Mouse (Mus musculus) embryonic facial prominence, embryonic 11.5 days (tissue): Measurements from ENCODE around the gene Kcnj10. TPM values are rescaled to one million over a fixed set of nuclear protein-coding genes. Genes with fewer than 3 reads are reported as not detected.

Experiments used
- ATAC-seq: fragments of 200-750 bp; cut with Nextera tagmentation; replicated peaks from 2 replicates; pipeline ENCODE4 v1.8.0; 2017; ENCODE audit warnings: low read depth; ENCODE audit not compliant: insufficient number of reproducible peaks, low FRiP score, low TSS enrichment
- DNase-seq: peaks from one replicate; pipeline ENCODE4 v3.0.0-alpha.2; 2015; ENCODE audit warnings: low spot score
- H3K27ac ChIP-seq: fragments of 300-500 bp; sonication (generic); replicated peaks from 2 replicates; pipeline ENCODE4 v1.5.1; 2014; ENCODE audit warnings: mild to moderate bottlenecking, low read depth, low read length, control low read depth
- H3K27me3 ChIP-seq: fragments of 300-500 bp; sonication (generic); 2 replicates; pipeline ENCODE4 v1.6.1; 2014; ENCODE audit warnings: mild to moderate bottlenecking, low read length, moderate library complexity, mixed read lengths; ENCODE audit not compliant: control insufficient read depth, insufficient read depth
- H3K36me3 ChIP-seq: fragments of 300-500 bp; sonication (generic); replicated peaks from 2 replicates; pipeline ENCODE4 v1.6.1; 2014; ENCODE audit warnings: low read depth, mild to moderate bottlenecking, low read length, moderate library complexity, mixed read lengths; ENCODE audit not compliant: control insufficient read depth, insufficient read depth
- H3K4me1 ChIP-seq: fragments of 300-500 bp; sonication (generic); 2 replicates; pipeline ENCODE4 v1.6.1; 2014; ENCODE audit warnings: low read length, mixed read lengths; ENCODE audit not compliant: control insufficient read depth, insufficient read depth
- H3K4me2 ChIP-seq: fragments of 300-500 bp; sonication (generic); 2 replicates; pipeline ENCODE4 v1.6.1; 2014; ENCODE audit warnings: low read depth, mild to moderate bottlenecking, control low read depth, low read length, moderate library complexity
- H3K4me3 ChIP-seq: fragments of 300-500 bp; sonication (generic); 2 replicates; pipeline ENCODE4 v1.5.1; 2014; ENCODE audit warnings: low read depth, low read length, control low read depth
- H3K9ac ChIP-seq: fragments of 300-500 bp; sonication (generic); replicated peaks from 2 replicates; pipeline ENCODE4 v1.6.1; 2014; ENCODE audit warnings: mild to moderate bottlenecking, control low read depth, low read length
- H3K9me3 ChIP-seq: fragments of 300-500 bp; sonication (generic); replicated peaks from 2 replicates; pipeline ENCODE4 v1.6.1; 2016; ENCODE audit warnings: mild to moderate bottlenecking, low read length, inconsistent platforms, mixed read lengths; ENCODE audit not compliant: control insufficient read depth
- WGBS: fragments of 180-500 bp; shearing (Covaris S2); extraction: QIAGEN DNeasy Blood & Tissue Kit; methylation state at CpG from one replicate; pipeline ENCODE4 v1.1.7; 2014; 5-methylcytosine and 5-hydroxymethylcytosine counted together
- polyA plus RNA-seq: library from polyadenylated mRNA; unstranded; fragments of >200 nt; fragmentation: Nextera tagmentation; extraction: Ambion mirVana; gene quantifications from 2 replicates; pipeline ENCODE4 v1.2.1, GENCODE M21; 2014

The Kcnj10 gene
- polyA plus RNA-seq, 1 experiment from 2014 or later, result 0.11 TPM

- no peak for ATAC-seq
- no peak overlapping the region for H3K4me2 ChIP-seq
- no peaks in the 10 kb centered on the region for H3K4me1 ChIP-seq
- H3K27ac ChIP-seq, result no peak overlapping the region
- DNase-seq, result no peak
- no peaks in the 10 kb centered on the region for H3K36me3 ChIP-seq
- H3K9ac ChIP-seq, result no peak overlapping the region
- H3K4me3 ChIP-seq, result no peak overlapping the region
- H3K27me3 ChIP-seq, result no peaks in the 10 kb centered on the region
- H3K9me3 ChIP-seq, result no peaks in the 10 kb centered on the region
- 50% methylated on average over 9 of the region's 9 CpGs for WGBS
Observed at GRCm38 (mm10) chr1:172396996-172397752, 56.2 kb downstream of the Kcnj10 start.

- H3K27me3 ChIP-seq, result no peaks in the 10 kb centered on the region
- DNase-seq, result no peak
- no peak overlapping the region for H3K4me3 ChIP-seq
- ATAC-seq, result no peak
- H3K27ac ChIP-seq, result no peak overlapping the region
- H3K4me2 ChIP-seq, result no peak overlapping the region
- no peaks in the 10 kb centered on the region for H3K9me3 ChIP-seq
- H3K36me3 ChIP-seq, result no peaks in the 10 kb centered on the region
- H3K4me1 ChIP-seq, result no peaks in the 10 kb centered on the region
- H3K9ac ChIP-seq, result no peak overlapping the region
- 23% methylated on average over 16 of the region's 16 CpGs for WGBS
Observed at GRCm38 (mm10) chr1:172406077-172406706, 65.2 kb downstream of the Kcnj10 start.

GRCm38 (mm10) chr1:172408996-172409395 lies 68.0 kb downstream of the Kcnj10 start:
- Histone ChIP-seq H3K27me3 (no peaks in the 10 kb centered on the region), H3K4me3 (no peak overlapping the region), H3K9ac (no peak overlapping the region), H3K4me2 (no peak overlapping the region), H3K27ac (no peak overlapping the region), H3K9me3 (no peaks in the 10 kb centered on the region), H3K36me3 (no peaks in the 10 kb centered on the region), H3K4me1 (no peaks in the 10 kb centered on the region)
- DNase-seq (peak; percentile 81), ATAC-seq (no peak)
- WGBS, result 9% methylated on average over 6 of the region's 6 CpGs

- no peak for DNase-seq
Observed at GRCm38 (mm10) chr1:172409431-172409830, 68.4 kb downstream of the Kcnj10 start.

GRCm38 (mm10) chr1:172410806-172411205 lies 69.8 kb downstream of the Kcnj10 start:
- WGBS, result 4% methylated on average over 4 of the region's 4 CpGs
- no peak overlapping the region for H3K4me2 ChIP-seq
- no peak overlapping the region for H3K27ac ChIP-seq
- no peak for ATAC-seq
- H3K9ac ChIP-seq, result no peak overlapping the region
- no peaks in the 10 kb centered on the region for H3K9me3 ChIP-seq
- DNase-seq, result peak; percentile 75
- H3K27me3 ChIP-seq, result no peaks in the 10 kb centered on the region
- no peaks in the 10 kb centered on the region for H3K36me3 ChIP-seq
- no peak overlapping the region for H3K4me3 ChIP-seq
- no peaks in the 10 kb centered on the region for H3K4me1 ChIP-seq

More at GRCm38 (mm10) chr1:172409431-172409830, 68.4 kb downstream of the Kcnj10 start:
- WGBS, result 12% methylated on average over 5 of the region's 5 CpGs
- ATAC-seq, result no peak
- no peak overlapping the region for H3K27ac ChIP-seq
- H3K27me3 ChIP-seq, result no peaks in the 10 kb centered on the region
- no peaks in the 10 kb centered on the region for H3K36me3 ChIP-seq
- H3K4me2 ChIP-seq, result no peak overlapping the region
- no peak overlapping the region for H3K9ac ChIP-seq
- no peaks in the 10 kb centered on the region for H3K4me1 ChIP-seq
- H3K4me3 ChIP-seq, result no peak overlapping the region
- H3K9me3 ChIP-seq, result no peaks in the 10 kb centered on the region

GRCm38 (mm10) chr1:172412204-172412603 lies 71.2 kb downstream of the Kcnj10 start:
- Histone ChIP-seq H3K27me3 (no peaks in the 10 kb centered on the region), H3K27ac (no peak overlapping the region), H3K4me3 (no peak overlapping the region), H3K4me2 (no peak overlapping the region), H3K9me3 (no peaks in the 10 kb centered on the region), H3K36me3 (no peaks in the 10 kb centered on the region), H3K4me1 (no peaks in the 10 kb centered on the region), H3K9ac (no peak overlapping the region)
- WGBS, result 0% methylated on average over 5 of the region's 5 CpGs
- DNase-seq, result peak; percentile 85
- ATAC-seq, result peak; percentile 89

- 79% methylated on average over 4 of the region's 4 CpGs for WGBS
- H3K4me3 ChIP-seq, result no peak overlapping the region
- DNase-seq (no peak), ATAC-seq (no peak)
- no peak overlapping the region for H3K4me2 ChIP-seq
- no peaks in the 10 kb centered on the region for H3K27me3 ChIP-seq
- H3K36me3 ChIP-seq, result no peaks in the 10 kb centered on the region
- H3K4me1 ChIP-seq, result no peaks in the 10 kb centered on the region
- no peak overlapping the region for H3K9ac ChIP-seq
- no peak overlapping the region for H3K27ac ChIP-seq
- no peaks in the 10 kb centered on the region for H3K9me3 ChIP-seq
Observed at GRCm38 (mm10) chr1:172413491-172414230, 72.7 kb downstream of the Kcnj10 start.

- no peak overlapping the region for H3K4me3 ChIP-seq
- no peak overlapping the region for H3K9ac ChIP-seq
- H3K27me3 ChIP-seq, result no peaks in the 10 kb centered on the region
- no peaks in the 10 kb centered on the region for H3K36me3 ChIP-seq
- H3K4me1 ChIP-seq, result no peaks in the 10 kb centered on the region
- WGBS, result 81% methylated on average over 6 of the region's 6 CpGs
- no peak overlapping the region for H3K4me2 ChIP-seq
- ATAC-seq, result no peak
- no peaks in the 10 kb centered on the region for H3K9me3 ChIP-seq
- DNase-seq, result no peak
- H3K27ac ChIP-seq, result no peak overlapping the region
Observed at GRCm38 (mm10) chr1:172414231-172414585, 73.2 kb downstream of the Kcnj10 start.
